Mouse (Mus musculus) right cerebral cortex, postnatal 25 days (tissue): ENCODE measurements around the gene Rhot2.
"Not testable (repeated sequence)": the region's sequence is repeated elsewhere in the genome, so short reads cannot be mapped to it uniquely, and the experiment has no call there.

ENCODE experiments used
- DNase-seq: peaks from one replicate; pipeline ENCODE4 v3.0.0; 2022

Rhot2 gene

GRCm38 (mm10) chr17:25827011-25827410 is 17.6 kb downstream of the Rhot2 start:
- no peak for DNase-seq

- DNase-seq = no peak
These were observed 18.6 kb downstream of the Rhot2 start for GRCm38 (mm10) chr17:25825984-25826570.

- DNase-seq = no peak
These were observed 19.3 kb downstream of the Rhot2 start for GRCm38 (mm10) chr17:25825311-25825710.

DNA sequence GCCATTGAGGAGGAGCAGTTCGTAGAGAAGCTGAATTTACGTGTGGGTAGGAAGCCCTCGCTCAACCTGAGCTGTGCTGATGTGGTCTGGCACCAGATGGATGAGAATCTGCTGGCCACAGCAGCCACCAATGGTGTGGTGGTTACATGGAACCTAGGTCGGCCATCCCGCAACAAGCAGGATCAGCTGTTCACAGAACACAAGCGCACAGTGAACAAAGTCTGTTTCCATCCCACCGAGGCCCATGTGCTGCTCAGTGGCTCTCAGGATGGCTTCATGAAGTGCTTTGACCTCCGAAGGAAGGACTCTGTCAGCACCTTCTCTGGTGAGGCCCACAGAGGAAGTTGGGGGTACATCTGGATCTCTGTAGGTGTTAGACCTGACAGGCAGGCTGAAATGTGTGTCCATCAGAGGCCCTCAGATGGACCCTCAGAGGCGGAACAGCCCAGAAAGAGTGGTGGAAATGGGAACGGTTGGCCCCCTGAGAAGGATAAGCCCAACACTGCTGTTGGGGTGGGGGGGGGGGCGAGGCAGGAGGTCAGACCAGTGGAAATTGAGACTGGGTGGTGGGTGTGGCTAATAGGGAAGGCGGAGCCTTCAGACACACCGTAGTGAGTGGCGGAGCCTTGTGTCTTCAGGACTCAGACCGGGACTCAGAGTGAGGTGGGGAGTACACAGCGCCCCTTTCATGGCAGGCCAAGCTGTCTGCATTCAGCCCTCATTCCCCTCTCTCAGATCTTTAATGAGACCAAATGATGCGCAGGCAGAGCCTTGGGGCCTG is 20.1 kb downstream of the Rhot2 start:
- no peak for DNase-seq

DNA sequence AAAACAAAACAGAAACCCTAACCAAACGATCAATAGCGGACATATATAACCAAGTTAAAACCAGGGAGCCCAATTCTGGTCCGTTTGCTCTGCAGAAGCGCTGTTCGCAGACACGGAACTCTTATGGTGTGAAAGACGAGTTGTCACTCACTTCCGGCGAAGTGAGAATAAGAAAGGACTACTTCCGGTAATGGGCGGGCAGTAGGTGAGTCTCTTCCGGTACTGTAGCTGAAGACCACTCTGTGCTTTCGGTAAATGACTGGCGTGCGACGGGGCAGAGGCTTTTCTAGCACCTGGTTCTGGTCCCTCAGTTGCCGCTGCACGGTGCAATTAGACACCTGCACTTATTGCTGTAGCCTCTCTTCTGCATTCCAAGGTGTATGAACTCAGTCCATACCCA is 21.2 kb downstream of the Rhot2 start, which contains the start of gene Wdr24:
TSS of gene Wdr24 (plus strand) at position 176 of the 400 bp plus-strand sequence.
- DNase-seq = peak; percentile 72

DNA sequence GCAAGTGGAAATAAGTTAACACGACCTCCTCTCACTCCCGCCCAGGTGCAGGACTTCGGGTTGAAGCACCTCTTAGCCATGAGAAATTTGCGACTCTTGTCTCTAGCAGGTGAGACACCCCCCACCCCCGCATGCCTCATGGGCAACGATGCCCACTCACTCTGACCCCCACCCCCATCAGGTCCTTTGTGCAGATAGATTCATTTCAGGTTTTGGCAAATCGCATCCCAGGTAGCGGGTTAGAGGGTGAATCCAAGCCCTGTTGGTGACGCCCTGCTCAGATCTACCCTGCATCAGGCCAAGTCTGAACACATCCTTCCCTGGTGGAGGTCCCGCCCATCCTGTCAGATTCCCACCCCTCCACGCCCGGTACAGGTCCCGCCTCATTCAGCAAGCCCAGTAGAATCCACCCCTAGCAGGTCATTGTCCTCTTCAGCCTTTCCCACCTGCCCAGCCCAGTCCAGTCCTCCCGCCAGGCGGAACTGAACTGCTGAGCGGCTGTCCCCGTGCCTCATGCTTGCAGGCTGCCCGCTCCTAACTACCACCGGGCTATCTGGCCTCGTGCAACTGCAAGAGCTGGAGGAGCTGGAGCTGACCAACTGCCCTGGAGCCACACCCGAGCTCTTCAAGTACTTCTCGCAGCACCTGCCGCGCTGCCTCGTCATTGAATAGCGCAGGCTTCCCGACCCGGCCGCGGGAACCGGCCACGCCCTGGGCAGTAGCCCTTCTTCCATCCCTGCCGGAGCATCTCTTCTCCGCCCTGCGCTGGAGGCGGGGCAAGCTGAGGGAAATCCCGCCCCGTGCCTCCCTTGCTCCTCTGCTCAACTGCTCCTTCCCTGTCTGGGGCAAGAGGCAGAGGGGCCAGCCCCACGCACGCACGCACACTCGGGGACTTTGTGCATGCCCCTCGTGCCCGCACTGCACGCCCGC is 25.5 kb downstream of the Rhot2 start:
- DNase-seq = no peak

DNA sequence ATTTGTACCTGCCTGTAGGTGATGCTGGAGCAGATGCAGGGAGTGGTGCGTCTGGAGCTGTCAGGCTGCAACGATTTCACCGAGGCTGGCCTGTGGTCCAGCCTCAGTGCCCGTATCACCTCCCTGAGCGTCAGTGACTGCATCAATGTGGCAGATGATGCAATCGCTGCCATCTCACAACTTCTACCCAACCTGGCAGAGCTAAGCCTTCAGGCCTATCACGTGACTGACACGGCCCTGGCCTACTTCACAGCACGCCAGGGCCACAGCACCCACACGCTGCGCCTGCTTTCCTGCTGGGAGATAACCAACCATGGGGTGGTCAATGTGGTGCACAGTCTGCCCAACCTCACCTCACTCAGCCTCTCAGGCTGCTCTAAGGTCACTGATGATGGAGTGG is 27.0 kb downstream of the Rhot2 start:
- no peak for DNase-seq

GRCm38 (mm10) chr17:25813471-25813870 is 31.2 kb downstream of the Rhot2 start:
- peak; percentile 88 for DNase-seq

DNA sequence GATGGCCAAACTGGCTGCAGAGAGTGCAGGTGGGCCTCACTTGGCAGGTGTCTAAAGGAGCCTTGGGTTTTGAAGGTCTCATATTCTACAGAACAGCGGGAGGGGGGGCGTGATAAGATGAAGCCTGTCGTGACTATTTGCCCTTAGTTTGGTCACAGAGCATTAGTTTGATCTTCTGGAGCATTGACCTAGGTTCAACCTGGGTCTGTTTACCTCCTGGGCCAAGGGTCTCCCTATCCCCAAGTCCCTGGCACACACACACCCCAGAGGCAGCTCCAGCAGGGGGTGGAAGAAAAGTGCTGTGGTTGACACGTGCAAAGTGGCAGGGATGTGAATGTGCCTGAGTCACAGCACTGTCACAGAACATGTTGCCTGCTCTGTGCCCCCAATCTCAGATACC is 33.8 kb downstream of the Rhot2 start:
- no peak for DNase-seq

DNA sequence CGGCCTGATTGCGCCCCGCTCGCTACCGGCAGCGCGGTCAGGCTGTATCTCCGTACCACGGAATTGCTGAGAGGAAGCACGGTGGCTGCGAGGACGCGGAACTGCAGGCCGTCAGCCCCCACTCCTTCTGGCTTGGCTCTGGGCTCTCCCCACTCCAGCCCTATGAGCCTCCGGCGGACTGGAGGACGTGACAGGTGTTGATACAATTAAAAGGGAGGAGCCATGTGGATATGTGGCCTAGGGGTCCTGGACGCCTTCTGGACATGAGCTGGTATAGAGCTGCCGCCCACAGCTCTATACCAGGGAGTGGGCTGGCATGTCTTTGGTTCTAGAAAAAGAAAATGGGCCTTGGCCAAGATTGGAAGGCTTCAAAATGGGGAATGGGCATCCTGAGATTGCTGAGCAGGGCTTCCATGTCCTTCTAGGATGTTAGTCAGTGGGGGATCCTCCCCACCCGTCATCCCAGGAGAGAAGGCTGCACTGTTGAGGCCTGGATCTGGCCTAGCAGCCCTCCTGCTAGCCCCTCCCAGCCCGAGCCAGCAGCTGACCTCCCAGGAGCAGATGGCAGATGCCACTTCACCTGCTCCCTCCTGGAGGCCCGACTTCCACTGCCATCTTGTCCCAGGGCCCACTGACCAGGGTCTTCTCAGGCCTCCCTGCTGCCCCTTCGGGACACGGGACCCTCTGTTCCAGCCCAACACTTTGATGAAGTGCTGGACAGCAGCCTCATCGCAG is 34.9 kb downstream of the Rhot2 start:
- DNase-seq = peak; percentile 64

DNA sequence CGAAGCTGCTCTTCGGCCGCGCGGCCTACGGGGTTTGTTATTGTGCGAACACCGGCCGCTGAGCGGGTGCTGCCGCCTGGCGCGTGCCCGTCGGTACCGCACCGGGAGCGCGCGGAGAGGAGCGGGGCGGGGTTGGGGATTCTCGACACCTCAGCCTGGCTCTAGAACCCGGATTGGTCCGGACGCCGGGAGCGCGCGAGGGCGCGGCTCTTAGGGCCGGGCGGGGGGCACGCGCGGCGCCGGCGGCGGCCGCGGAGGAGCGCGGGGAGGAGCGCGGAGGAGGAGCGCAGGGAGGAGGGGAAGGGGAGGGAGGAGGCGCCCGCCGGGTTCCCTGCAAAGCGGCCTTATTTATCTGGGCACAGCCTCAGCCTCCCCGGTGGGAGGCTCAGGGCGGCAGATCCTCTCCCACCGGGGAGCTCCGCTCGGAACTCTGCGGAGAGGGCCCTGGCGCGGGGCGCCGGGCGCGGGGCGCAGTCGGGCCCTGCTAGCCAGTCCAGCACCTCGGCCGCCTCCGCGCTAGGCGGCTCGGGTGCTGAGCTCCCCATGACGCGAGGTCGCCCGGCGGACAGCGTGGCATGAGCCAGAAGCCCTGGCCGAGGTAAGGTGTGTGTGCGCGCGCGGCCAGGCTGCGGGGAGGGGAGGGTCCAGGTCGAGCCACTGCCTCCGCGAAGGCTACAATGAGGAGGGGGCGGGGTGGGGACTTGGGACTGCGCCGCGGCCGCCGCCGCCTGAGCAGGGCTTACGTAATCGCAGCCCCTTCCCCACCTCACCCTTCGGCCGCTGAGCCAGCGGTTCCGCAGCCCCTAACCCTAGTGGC is 35.7 kb downstream of the Rhot2 start, which contains the start of gene Fbxl16:
TSS of gene Fbxl16 (plus strand) at position 297 of the 817 bp plus-strand sequence.
- peak; percentile 94 for DNase-seq

DNA sequence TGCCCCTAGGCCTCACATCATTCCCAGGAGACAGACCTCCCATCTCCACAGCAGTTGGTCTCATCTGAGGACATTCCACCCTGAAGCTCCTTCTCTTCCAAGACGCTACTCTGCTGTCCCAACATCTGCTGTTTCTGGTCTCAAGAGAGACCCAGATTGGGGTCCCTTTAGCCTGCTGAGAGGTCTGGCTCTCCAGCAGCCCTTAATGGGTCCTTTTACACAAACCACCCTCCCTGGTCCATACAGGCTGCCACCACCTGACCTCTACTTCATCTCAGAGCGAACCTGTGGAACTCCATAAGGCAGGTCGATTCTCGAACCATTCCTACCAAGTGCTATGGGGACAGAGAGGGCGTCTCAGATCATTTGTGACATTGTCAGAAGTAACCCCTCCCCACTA is 36.6 kb downstream of the Rhot2 start:
- DNase-seq = no peak

GRCm38 (mm10) chr17:25807452-25807851 is 37.2 kb downstream of the Rhot2 start:
- DNase-seq = not testable (repeated sequence)

DNA sequence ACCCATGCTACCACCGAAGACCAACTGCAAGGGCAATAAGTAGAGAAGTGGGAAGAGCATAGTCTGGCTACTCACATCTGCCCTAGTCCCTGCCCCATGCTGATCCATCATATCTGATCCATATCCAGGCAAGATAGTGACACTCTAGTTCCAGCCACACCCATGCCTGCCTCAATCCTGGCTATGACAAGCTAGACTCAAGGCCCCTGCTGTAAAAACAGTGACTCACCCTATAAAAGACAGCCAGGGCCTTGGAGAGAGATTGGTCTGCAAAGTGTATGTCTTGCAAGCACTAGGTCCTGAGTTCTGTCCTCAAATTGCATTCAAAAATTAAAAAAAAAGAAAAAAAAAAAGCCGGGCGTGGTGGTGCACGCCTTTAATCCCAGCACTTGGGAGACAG is 38.1 kb downstream of the Rhot2 start:
- DNase-seq = no peak

- peak; percentile 85 for DNase-seq
These were observed 41.7 kb downstream of the Rhot2 start for GRCm38 (mm10) chr17:25802825-25803517.

- DNase-seq = no peak
These were observed 43.6 kb downstream of the Rhot2 start for GRCm38 (mm10) chr17:25801029-25801428.

- DNase-seq = peak; percentile 77
These were observed 47.7 kb downstream of the Rhot2 start, which contains the start of gene Metrn for GRCm38 (mm10) chr17:25796951-25797369. TSS of gene Metrn (minus strand) at chr17:25797136.

- no peak for DNase-seq
These were observed 48.4 kb downstream of the Rhot2 start for GRCm38 (mm10) chr17:25796211-25796771.

- peak; percentile 62 for DNase-seq
These were observed 49.0 kb downstream of the Rhot2 start, which contains the start of gene AC134908.4 for GRCm38 (mm10) chr17:25795609-25796092. TSS of gene AC134908.4 (minus strand) at chr17:25795659.

DNA sequence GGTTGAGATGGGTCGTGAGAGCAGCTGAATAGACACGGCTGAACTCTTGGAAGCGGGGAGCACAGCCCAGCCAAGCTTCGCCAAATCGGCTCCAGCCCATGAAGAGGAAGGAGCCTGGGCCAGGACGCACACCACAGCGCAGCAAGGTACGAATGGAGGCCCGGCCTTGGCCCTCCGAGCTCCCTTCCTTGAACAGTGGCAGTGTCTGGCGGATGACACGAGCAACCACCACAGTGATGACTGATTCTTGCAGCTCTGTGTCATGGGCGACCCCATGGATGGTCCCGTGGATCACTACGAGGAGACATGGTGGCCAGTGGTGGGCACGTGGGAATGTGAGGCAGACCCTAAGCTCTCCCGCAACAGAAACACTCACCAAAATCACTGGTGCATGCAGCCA is 49.7 kb downstream of the Rhot2 start:
- DNase-seq = no peak
